ENCODE assay signal across 25 mouse cellular contexts in the genomic region with DNA sequence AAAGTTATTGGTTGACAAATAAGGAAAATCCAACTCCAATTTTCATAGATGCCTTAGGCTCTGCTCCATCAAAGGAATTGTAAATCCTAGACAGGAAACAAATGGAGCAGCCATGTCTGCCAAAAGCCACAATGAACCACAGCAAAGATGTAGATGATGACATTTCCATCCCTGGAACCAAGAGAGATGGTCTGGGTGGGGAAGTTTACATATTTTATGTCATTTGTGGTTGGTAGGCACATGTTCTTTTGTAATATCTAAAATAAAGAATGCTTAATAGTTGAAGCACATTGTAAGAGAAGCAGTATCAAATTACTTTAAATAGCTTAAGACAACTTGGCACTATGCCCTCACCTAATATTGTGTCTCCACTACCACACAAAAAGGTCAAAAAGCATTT.
"Had no signal": no experiment of that assay in that cellular context is flagged by ENCODE, and none has a peak within 500 bp of the region (broad histone marks: within the 10 kb centered on the region; RNA-seq: fewer than 3 reads in every experiment).

No protein-coding gene starts in this region.

- H3K9ac ChIP-seq: heart, embryonic 13.5 days; heart, embryonic 15.5 days; hindbrain, embryonic 13.5 days; hindbrain, embryonic 15.5 days; limb, embryonic 13.5 days; liver, embryonic 13.5 days; liver, embryonic 15.5 days had no signal

- H3K9me3 ChIP-seq: heart, embryonic 13.5 days; heart, embryonic 15.5 days; hindbrain, embryonic 13.5 days; hindbrain, embryonic 15.5 days; limb, embryonic 13.5 days; liver, embryonic 13.5 days; liver, embryonic 15.5 days had no signal

- H3K4me1 ChIP-seq: hindbrain, embryonic 13.5 days; hindbrain, embryonic 15.5 days; liver, embryonic 13.5 days; liver, embryonic 15.5 days had no signal

- H3K27ac ChIP-seq: heart, adult 2 months; heart, embryonic 13.5 days; heart, embryonic 15.5 days; hindbrain, embryonic 13.5 days; hindbrain, embryonic 15.5 days; hindbrain, postnatal 0 days; layer of hippocampus, adult 2 months; left cerebral cortex, adult 2 months; limb, embryonic 13.5 days; liver, embryonic 13.5 days; liver, embryonic 15.5 days had no signal

- ATAC-seq: intestine, embryonic 16.5 days had no signal

- H3K4me2 ChIP-seq: heart, embryonic 11.5 days; heart, embryonic 13.5 days; heart, embryonic 15.5 days; hindbrain, embryonic 13.5 days; hindbrain, embryonic 15.5 days; limb, embryonic 13.5 days; liver, embryonic 11.5 days; liver, embryonic 13.5 days; liver, embryonic 15.5 days had no signal

- H3K27me3 ChIP-seq: heart, embryonic 13.5 days; heart, embryonic 15.5 days; hindbrain, embryonic 13.5 days; hindbrain, embryonic 15.5 days; limb, embryonic 13.5 days; liver, embryonic 13.5 days; liver, embryonic 15.5 days had no signal

- H3K36me3 ChIP-seq: heart, embryonic 13.5 days; heart, embryonic 15.5 days; hindbrain, embryonic 13.5 days; hindbrain, embryonic 15.5 days; limb, embryonic 13.5 days; liver, embryonic 13.5 days; liver, embryonic 15.5 days had no signal

- H3K4me3 ChIP-seq: heart, adult 2 months; heart, embryonic 13.5 days; heart, embryonic 15.5 days; hindbrain, embryonic 13.5 days; hindbrain, embryonic 15.5 days; layer of hippocampus, adult 2 months; left cerebral cortex, adult 2 months; limb, embryonic 13.5 days; liver, embryonic 13.5 days; liver, embryonic 15.5 days had no signal

- DNase-seq: gastrocnemius, postnatal 14 days; gastrocnemius, postnatal 36 days; heart, adult 11 months; heart, adult 2 months; heart, postnatal 14 days; heart, postnatal 36 days; kidney, adult 18-20 months; kidney, adult 8-10 months; kidney, postnatal 10 days; kidney, postnatal 25 days; kidney, postnatal 4 days; liver; liver, embryonic 13.5 days had no signal
